Mouse (Mus musculus): ENCODE measurements around the gene Pxylp1.

DNA sequence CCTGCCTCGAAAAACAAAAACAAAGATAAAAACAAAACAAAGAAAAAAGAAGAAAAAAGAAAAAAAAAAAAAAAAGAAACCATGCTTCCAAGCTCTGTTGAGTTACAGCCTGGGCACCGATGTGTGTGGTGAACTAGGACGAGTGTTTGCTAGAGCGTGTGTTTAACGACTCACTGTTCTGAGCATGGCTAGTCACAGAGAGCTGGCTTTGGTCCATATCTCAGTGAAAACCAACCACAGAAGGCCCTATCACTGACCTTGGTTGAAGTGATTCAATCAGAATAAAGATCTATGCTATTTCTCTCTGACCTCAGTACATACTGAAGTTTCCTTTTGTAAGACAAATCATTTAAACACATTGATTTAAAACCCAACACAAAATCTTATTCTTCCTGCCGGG lies 23.9 kb downstream of the Pxylp1 start:
- TF ChIP-seq POLR2A (IDR thresholded peaks at IDR 0.05; ENCODE audit: extremely low read depth, insufficient read depth, low read length) (no peak), CTCF (IDR thresholded peaks at IDR 0.05; ENCODE audit: extremely low read depth, insufficient read depth, low read length) (no peak)
